Mouse (Mus musculus): ENCODE data around the gene Fbn1. TPM values are rescaled to one million over a fixed set of nuclear protein-coding genes. Genes with fewer than 3 reads are reported as not detected.

The Fbn1 gene
- total RNA-seq, 2 experiments from 2014 or later: 86.1 to 99.8 TPM

- DNase-seq: no peak
Observed at GRCm38 (mm10) chr2:125456059-125456789, 51.6 kb downstream of the Fbn1 start.

GRCm38 (mm10) chr2:125454781-125455180 is 53.0 kb downstream of the Fbn1 start:
- DNase-seq: no peak

- no peak for DNase-seq
Observed at GRCm38 (mm10) chr2:125452369-125453097, 55.3 kb downstream of the Fbn1 start.

GRCm38 (mm10) chr2:125449361-125449760 is 58.4 kb downstream of the Fbn1 start:
- no peak for DNase-seq

- DNase-seq: peak; percentile 51
Observed at GRCm38 (mm10) chr2:125448881-125449280, 58.9 kb downstream of the Fbn1 start.

GRCm38 (mm10) chr2:125447274-125447898 is 60.4 kb downstream of the Fbn1 start:
- DNase-seq: no peak

- no peak for DNase-seq
Observed at GRCm38 (mm10) chr2:125438381-125438780, 69.4 kb downstream of the Fbn1 start.

GRCm38 (mm10) chr2:125436240-125436639 is 71.6 kb downstream of the Fbn1 start:
- DNase-seq: no peak

GRCm38 (mm10) chr2:125433524-125433923 is 74.3 kb downstream of the Fbn1 start:
- DNase-seq: no peak

GRCm38 (mm10) chr2:125431491-125431890 is 76.3 kb downstream of the Fbn1 start:
- peak; percentile 65 for DNase-seq

- DNase-seq: peak; percentile 80
Observed at GRCm38 (mm10) chr2:125428811-125429438, 78.9 kb downstream of the Fbn1 start.

GRCm38 (mm10) chr2:125420604-125421003 is 87.2 kb downstream of the Fbn1 start:
- no peak for DNase-seq

- no peak for DNase-seq
Observed at GRCm38 (mm10) chr2:125419681-125420080, 88.1 kb downstream of the Fbn1 start.

GRCm38 (mm10) chr2:125418546-125418945 is 89.2 kb downstream of the Fbn1 start:
- DNase-seq: no peak

- DNase-seq: no peak
Observed at GRCm38 (mm10) chr2:125416541-125417245, 91.1 kb downstream of the Fbn1 start.

- DNase-seq: no peak
Observed at GRCm38 (mm10) chr2:125412351-125412750, 95.4 kb downstream of the Fbn1 start.

GRCm38 (mm10) chr2:125411777-125412176 is 96.0 kb downstream of the Fbn1 start:
- no peak for DNase-seq

GRCm38 (mm10) chr2:125404509-125405105 is 103.2 kb downstream of the Fbn1 start:
- DNase-seq: no peak

GRCm38 (mm10) chr2:125402276-125402675 is 105.5 kb downstream of the Fbn1 start:
- no peak for DNase-seq

GRCm38 (mm10) chr2:125400121-125400520 is 107.7 kb downstream of the Fbn1 start:
- DNase-seq: no peak

GRCm38 (mm10) chr2:125397796-125398195 is 110.0 kb downstream of the Fbn1 start:
- no peak for DNase-seq

Measured in gastrocnemius, postnatal 25 days (tissue).